ENCODE assay signal across 8 mouse cellular contexts in the genomic region with DNA sequence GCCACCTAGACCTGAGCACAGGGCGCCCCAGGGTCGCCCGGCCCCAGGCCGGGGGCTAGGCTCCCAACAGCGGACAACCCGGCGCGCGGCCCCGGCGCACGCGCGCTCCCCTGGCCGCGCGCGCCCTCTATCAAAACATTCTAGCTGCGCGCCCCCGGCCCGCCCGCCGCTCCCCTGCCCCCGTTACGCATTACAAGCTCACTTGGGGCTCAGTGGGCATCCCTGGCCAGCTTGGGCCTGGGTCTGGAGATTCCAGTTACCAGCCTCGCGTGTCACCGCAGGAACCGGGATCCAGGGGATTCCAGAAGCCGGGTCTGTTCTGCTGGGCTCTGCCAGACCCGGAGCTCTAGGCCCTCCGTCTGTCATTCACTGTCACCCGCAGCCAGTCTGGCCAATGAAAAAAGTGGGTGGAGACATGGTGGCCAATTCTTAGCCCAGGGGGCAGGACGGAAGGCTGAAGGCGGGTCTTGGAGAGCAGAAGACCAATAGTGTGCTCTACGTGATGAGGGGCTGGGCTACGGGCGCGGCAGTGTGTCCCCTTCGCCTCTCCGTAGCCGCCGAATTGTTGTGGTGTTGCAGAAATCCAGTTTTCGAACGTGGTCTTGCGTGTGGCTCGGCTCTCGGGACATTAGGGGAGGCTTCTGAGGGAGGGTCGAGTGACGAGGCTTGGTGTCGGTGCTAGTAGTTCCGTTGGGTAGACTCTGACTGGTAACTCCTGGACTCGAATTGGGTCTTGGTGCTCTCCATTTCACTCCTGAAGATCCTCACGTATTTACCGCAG. TPM values are rescaled to one million over a fixed set of nuclear protein-coding genes. Genes with fewer than 3 reads are reported as not detected.
A peak's percentile ranks its signal among the peaks of the same experiment; 100 is the strongest.
DNase-seq lines count a peak whose midpoint lies in the region; ATAC-seq and TF ChIP-seq lines count a peak whose summit lies in the region.

A gene (plus strand): TSS at position 530 of the 781 bp plus-strand sequence.
A gene (minus strand): TSS at position 575 of the 781 bp plus-strand sequence.

- in situ Hi-C loops in Patski (cut with MboI; ENCODE audit: low pct_unique_long_range_greater_than_20kb), result no loop called here

- peak within 1 kb of the TSS; percentile 93 for H3K9ac ChIP-seq in hindbrain, embryonic 13.5 days

- WGBS in hindbrain, embryonic 13.5 days, result under 1% methylated on average over 55 of the region's 56 CpGs

- H3K4me1 ChIP-seq in hindbrain, embryonic 13.5 days (replicated peaks), result peaks cover 27% of the 10 kb centered on the region

- CTCF ChIA-PET in Patski (lab: Charles Lee), result interaction anchor here (0.7 to 0.9 kb wide), 2 partner anchors 11 to 60 kb away, joined by 3 read pairs; a partner anchor contains a TSS

- H3K27me3 ChIP-seq in Patski, result no peaks in the 10 kb centered on the region
- no peaks in the 10 kb centered on the region for H3K27me3 ChIP-seq in hindbrain, embryonic 13.5 days

- peak within 1 kb of the TSS; percentile 78 for H3K4me3 ChIP-seq in hindbrain, embryonic 13.5 days

- peak within 1 kb of the TSS; percentile 94 for H3K4me2 ChIP-seq in hindbrain, embryonic 13.5 days

- H3K36me3 ChIP-seq in hindbrain, embryonic 13.5 days, result peaks cover 52% of the 10 kb centered on the region

- ATAC-seq in Patski, result peak; percentile 96
- peak; percentile 99 for ATAC-seq in hindbrain, embryonic 13.5 days (ENCODE audit: low FRiP score)

- peak; percentile 87 for DNase-seq in Patski (ENCODE audit: low read depth, low spot score)
- peak; percentile 92 to 94 for DNase-seq in cerebellum, postnatal 14 days
- peak; percentile 93 to 97 for DNase-seq in frontal cortex, postnatal 14 days (ENCODE audit: low spot score in 2 of 2)
- DNase-seq in layer of hippocampus, postnatal 25 days (ENCODE audit: extremely low spot score in 1 of 2, low spot score in 1 of 2), result peak; percentile 73 to 77
- DNase-seq in lung, postnatal 25 days (ENCODE audit: low spot score), result peak; percentile 99
- DNase-seq in retina, embryonic 14.5 days (ENCODE audit: low spot score), result peak; percentile 96
- DNase-seq in thymus, postnatal 4 days, result peak; percentile 89

- TF ChIP-seq CTCF in Patski (IDR thresholded peaks at IDR 0.05), result no peak

- POLR2A ChIA-PET in Patski (lab: Charles Lee), result interaction anchor here (1.6 to 3.8 kb wide), 2 partner anchors 12 to 22 kb away, joined by 7 to 15 read pairs; a partner anchor contains a TSS

- H3K9me3 ChIP-seq in hindbrain, embryonic 13.5 days, result no peaks in the 10 kb centered on the region

- H3K27ac ChIP-seq in hindbrain, embryonic 13.5 days, result peak within 1 kb of the TSS; percentile 96

RNA-seq across cellular contexts. Expression of the first gene that starts in this region (rescaled TPM):
- 28.5 TPM for polyA plus RNA-seq in Patski (2021)
- polyA plus RNA-seq in hindbrain, embryonic 13.5 days (2015; fragmentation: Nextera tagmentation; extraction: Ambion mirVana), result 23.4 and 24.5 TPM in 2 replicates
- total RNA-seq in layer of hippocampus, postnatal 25 days (2021), result 10 to 100 TPM; 19.4 to 24.0 TPM

RNA-seq across cellular contexts. Expression of the second gene that starts in this region (rescaled TPM):
- 33.2 TPM for polyA plus RNA-seq in Patski (2021)
- polyA plus RNA-seq in hindbrain, embryonic 13.5 days (2015; fragmentation: Nextera tagmentation; extraction: Ambion mirVana), result 44.7 and 47.7 TPM in 2 replicates
- total RNA-seq in layer of hippocampus, postnatal 25 days (2021), result 100 to 1,000 TPM; 119 to 121 TPM

Comparison
In these comparisons a context has a peak if more than half of its experiments do, and no peak if none do; other contexts are left out.
1. Peak in every context shown above with its lines: DNase-seq, ATAC-seq, H3K4me3 ChIP-seq and H3K27ac ChIP-seq.